In the genomic region with DNA sequence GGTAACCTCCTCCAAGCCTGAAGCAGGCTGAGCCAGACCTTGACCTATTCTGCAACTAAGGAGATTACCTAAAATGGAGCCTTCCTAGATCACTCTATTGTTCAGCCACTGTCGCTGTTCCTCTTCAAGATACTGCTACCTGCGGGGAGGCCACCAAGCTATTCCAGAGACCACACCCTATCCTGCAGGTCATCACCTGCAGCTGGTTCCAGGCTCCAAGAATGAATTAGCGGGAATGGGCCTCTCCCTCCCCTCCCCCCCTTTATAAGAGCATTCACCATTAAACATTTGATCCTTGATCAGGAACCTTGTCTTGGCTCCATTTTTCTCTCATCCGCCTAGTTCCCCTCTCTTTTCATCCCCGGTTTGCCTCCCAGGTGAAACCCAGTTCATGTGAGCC, we compare ENCODE assay signal across 20 mouse cellular contexts. TPM values are rescaled to one million over a fixed set of nuclear protein-coding genes. Genes with fewer than 3 reads are reported as not detected.
"Had no signal": no experiment of that assay in that cellular context is flagged by ENCODE, and none has a peak within 500 bp of the region (broad histone marks: within the 10 kb centered on the region; RNA-seq: fewer than 3 reads in every experiment).

No protein-coding gene starts in this region.

RNA-seq across cellular contexts. Expression of a gene that starts 29.4 kb away (rescaled TPM):
- polyA plus RNA-seq: heart, embryonic 12.5 days; hindbrain, embryonic 10.5 days; inflammation-experienced regulatory T-cells, adult 6 months; kidney, embryonic 15.5 days; limb, embryonic 11.5 days; liver, embryonic 12.5 days had no signal

RNA-seq across cellular contexts. Expression of a gene that starts 38.9 kb away (rescaled TPM):
- polyA plus RNA-seq: heart, adult 2 months; heart, embryonic 12.5 days; heart, embryonic 14.5 days; heart, embryonic 16.5 days; hindbrain, embryonic 10.5 days; hindbrain, embryonic 12.5 days; hindbrain, embryonic 14.5 days; hindbrain, embryonic 16.5 days; inflammation-experienced regulatory T-cells, adult 6 months; intestine, embryonic 16.5 days; kidney, adult 2 months; kidney, embryonic 15.5 days; kidney, postnatal 0 days; large intestine, adult 2 months; limb, embryonic 11.5 days; limb, embryonic 13.5 days; limb, embryonic 15.5 days; liver, embryonic 12.5 days; liver, embryonic 14.5 days; liver, embryonic 16.5 days had no signal

RNA-seq across cellular contexts. Expression of a gene that starts 38.9 kb away (rescaled TPM):
- polyA plus RNA-seq: heart, adult 2 months; heart, embryonic 12.5 days; heart, embryonic 14.5 days; heart, embryonic 16.5 days; hindbrain, embryonic 10.5 days; hindbrain, embryonic 12.5 days; hindbrain, embryonic 14.5 days; hindbrain, embryonic 16.5 days; inflammation-experienced regulatory T-cells, adult 6 months; intestine, embryonic 16.5 days; kidney, adult 2 months; kidney, embryonic 15.5 days; kidney, postnatal 0 days; limb, embryonic 11.5 days; limb, embryonic 13.5 days; limb, embryonic 15.5 days; liver, embryonic 12.5 days had no signal
